Mouse (Mus musculus): Measurements from ENCODE around the gene BC030870.

- no peak for TF ChIP-seq POLR2A (IDR thresholded peaks at IDR 0.05; ENCODE audit: low read depth, low read length)
- no peak for TF ChIP-seq CTCF (IDR thresholded peaks at IDR 0.05; ENCODE audit: borderline replicate concordance, insufficient read depth, low read length)
Measured at GRCm38 (mm10) chr8:65070996-65071395, 58.4 kb downstream of the BC030870 start.
